Mouse (Mus musculus): ENCODE measurements at regions not wholly inside any gene's neighbourhood (a gene's known extent, or its start where the extent isn't known, plus 50 kb on each side); places are given as distances from the start of the nearest gene placed in this dataset.

GRCm38 (mm10) chr3:58126996-58127395 is 279.1 kb upstream of the Pfn2 start:
- H3K79me2 ChIP-seq (ENCODE audit: control insufficient read depth, insufficient read depth, low read length, poor library complexity): no peaks in the 10 kb centered on the region
- no peaks in the 10 kb centered on the region for H3K36me3 ChIP-seq (ENCODE audit: control insufficient read depth in 1 of 2, insufficient read depth in 2 of 2, low read length in 2 of 2)
- H3K27me3 ChIP-seq (ENCODE audit: control insufficient read depth in 1 of 2, insufficient read depth in 2 of 2, low read length in 2 of 2): no peaks in the 10 kb centered on the region
- no peak overlapping the region for H3K9ac ChIP-seq (ENCODE audit: control insufficient read depth, low read depth, low read length, poor library complexity, severe bottlenecking)
- no peak overlapping the region for H3K27ac ChIP-seq (ENCODE audit: control insufficient read depth, low read depth, low read length)
- H3K9me3 ChIP-seq (replicated peaks; ENCODE audit: insufficient read depth, low read length): no peaks in the 10 kb centered on the region
- H3K4me1 ChIP-seq (ENCODE audit: control insufficient read depth in 1 of 2, insufficient read depth in 2 of 2, low read length in 2 of 2): 0 out of 4 replicates have a peak, but pooled peaks cover 0 to 2% of the 10 kb centered on the region in 2 experiments
- no peak for DNase-seq (ENCODE audit: low read depth, low spot score)
- no peak overlapping the region for H3K4me3 ChIP-seq (ENCODE audit: control insufficient read depth in 1 of 2, insufficient read depth in 1 of 2, low read depth in 2 of 2, low read length in 2 of 2)
- no peak for TF ChIP-seq MAX (IDR thresholded peaks at IDR 0.05; ENCODE audit: low read length)
- TF ChIP-seq TBP (IDR thresholded peaks at IDR 0.05; ENCODE audit: low read depth, low read length): no peak
- TF ChIP-seq ZC3H11A (IDR thresholded peaks at IDR 0.05; ENCODE audit: low read depth, low read length): no peak
- TF ChIP-seq RCOR1 (IDR thresholded peaks at IDR 0.05; ENCODE audit: low read depth, low read length): no peak
- TF ChIP-seq MYB (IDR thresholded peaks at IDR 0.05; ENCODE audit: low read depth, low read length): no peak
- no peak for TF ChIP-seq ZNF384 (IDR thresholded peaks at IDR 0.05; ENCODE audit: low read depth, low read length)
- no peak for TF ChIP-seq CTCF (IDR thresholded peaks at IDR 0.05 in 2 of 3, conservative IDR thresholded peaks at IDR 0.05 in 1 of 3; ENCODE audit: control insufficient read depth in 1 of 3, insufficient read depth in 1 of 3, low read depth in 2 of 3, low read length in 3 of 3, poor library complexity in 1 of 3, severe bottlenecking in 1 of 3)
- no peak for TF ChIP-seq GATA1 (IDR thresholded peaks at IDR 0.05; ENCODE audit: low read depth, low read length)
- no peak for TF ChIP-seq GABPA (IDR thresholded peaks at IDR 0.05; ENCODE audit: low read depth, low read length)
- no peak for TF ChIP-seq POLR2AphosphoS5 (IDR thresholded peaks at IDR 0.05; ENCODE audit: borderline replicate concordance, low read depth, low read length)
- no peak for TF ChIP-seq POLR2A (IDR thresholded peaks at IDR 0.05; ENCODE audit: control insufficient read depth in 1 of 2, insufficient read depth in 1 of 2, low read depth in 1 of 2, low read length in 2 of 2, poor library complexity in 1 of 2)
- TF ChIP-seq ELF1 (IDR thresholded peaks at IDR 0.05; ENCODE audit: low read depth, low read length): no peak

- Histone ChIP-seq H3K27me3 (ENCODE audit: control insufficient read depth in 1 of 2, insufficient read depth in 2 of 2, low read length in 2 of 2) (peaks cover 0 to 3% of the 10 kb centered on the region in 2 experiments; a peak in 2 of 4 replicates), H3K36me3 (ENCODE audit: control insufficient read depth in 1 of 2, insufficient read depth in 2 of 2, low read length in 2 of 2) (no peaks in the 10 kb centered on the region), H3K79me2 (ENCODE audit: control insufficient read depth, insufficient read depth, low read length, poor library complexity) (no peaks in the 10 kb centered on the region), H3K4me3 (ENCODE audit: control insufficient read depth in 1 of 2, insufficient read depth in 1 of 2, low read depth in 2 of 2, low read length in 2 of 2) (no peak overlapping the region), H3K9ac (ENCODE audit: control insufficient read depth, low read depth, low read length, poor library complexity, severe bottlenecking) (no peak overlapping the region), H3K9me3 (replicated peaks; ENCODE audit: insufficient read depth, low read length) (no peaks in the 10 kb centered on the region), H3K4me1 (ENCODE audit: control insufficient read depth in 1 of 2, insufficient read depth in 2 of 2, low read length in 2 of 2) (no peaks in the 10 kb centered on the region), H3K27ac (ENCODE audit: control insufficient read depth, low read depth, low read length) (no peak overlapping the region)
- no peak for DNase-seq (ENCODE audit: low read depth, low spot score)
- TF ChIP-seq E2F4 (IDR thresholded peaks at IDR 0.05; ENCODE audit: borderline replicate concordance, low read depth, low read length) (no peak), ETS1 (IDR thresholded peaks at IDR 0.05; ENCODE audit: low read depth, low read length) (no peak), CHD2 (IDR thresholded peaks at IDR 0.05; ENCODE audit: low read length) (no peak), POLR2AphosphoS5 (IDR thresholded peaks at IDR 0.05; ENCODE audit: borderline replicate concordance, low read depth, low read length) (no peak)
Observed at GRCm38 (mm10) chr3:58128059-58128458, 280.2 kb upstream of the Pfn2 start.

GRCm38 (mm10) chr3:58129358-58129903 is 281.6 kb upstream of the Pfn2 start:
- H3K36me3 ChIP-seq (ENCODE audit: control insufficient read depth in 1 of 2, insufficient read depth in 2 of 2, low read length in 2 of 2): no peaks in the 10 kb centered on the region
- no peak overlapping the region for H3K9ac ChIP-seq (ENCODE audit: control insufficient read depth, low read depth, low read length, poor library complexity, severe bottlenecking)
- no peaks in the 10 kb centered on the region for H3K4me1 ChIP-seq (ENCODE audit: control insufficient read depth in 1 of 2, insufficient read depth in 2 of 2, low read length in 2 of 2)
- no peaks in the 10 kb centered on the region for H3K79me2 ChIP-seq (ENCODE audit: control insufficient read depth, insufficient read depth, low read length, poor library complexity)
- peaks cover 0 to 3% of the 10 kb centered on the region in 2 experiments; a peak in 3 of 4 replicates for H3K27me3 ChIP-seq (ENCODE audit: control insufficient read depth in 1 of 2, insufficient read depth in 2 of 2, low read length in 2 of 2)
- DNase-seq (ENCODE audit: low read depth, low spot score): no peak
- no peak for TF ChIP-seq MAX (IDR thresholded peaks at IDR 0.05; ENCODE audit: low read length)
- no peak for TF ChIP-seq TCF12 (IDR thresholded peaks at IDR 0.05; ENCODE audit: low read depth, low read length)
- TF ChIP-seq E2F4 (IDR thresholded peaks at IDR 0.05; ENCODE audit: borderline replicate concordance, low read depth, low read length): no peak
- no peak for TF ChIP-seq SMC3 (IDR thresholded peaks at IDR 0.05; ENCODE audit: low read depth, low read length)
- TF ChIP-seq CTCF (IDR thresholded peaks at IDR 0.05 in 2 of 3, conservative IDR thresholded peaks at IDR 0.05 in 1 of 3; ENCODE audit: control insufficient read depth in 1 of 3, insufficient read depth in 1 of 3, low read depth in 2 of 3, low read length in 3 of 3, poor library complexity in 1 of 3, severe bottlenecking in 1 of 3): no peak
- TF ChIP-seq HCFC1 (IDR thresholded peaks at IDR 0.05; ENCODE audit: low read depth, low read length): no peak
- TF ChIP-seq USF2 (IDR thresholded peaks at IDR 0.05; ENCODE audit: borderline replicate concordance in 1 of 2, insufficient read depth in 1 of 2, low read depth in 1 of 2, low read length in 2 of 2): no peak
- H3K9me3 ChIP-seq (replicated peaks; ENCODE audit: insufficient read depth, low read length): no peaks in the 10 kb centered on the region
- H3K4me3 ChIP-seq (ENCODE audit: control insufficient read depth in 1 of 2, insufficient read depth in 1 of 2, low read depth in 2 of 2, low read length in 2 of 2): no peak overlapping the region
- no peak overlapping the region for H3K27ac ChIP-seq (ENCODE audit: control insufficient read depth, low read depth, low read length)

Data from MEL (cell line).